Mouse (Mus musculus) MEL (cell line): ENCODE data around the gene Ywhae. TPM values are rescaled to one million over a fixed set of nuclear protein-coding genes. Genes with fewer than 3 reads are reported as not detected.

Experiments
- DNase-seq: peaks from one replicate; pipeline ENCODE4 v3.0.0; 2011; ENCODE audit warnings: low read depth, low spot score
- H3K27ac ChIP-seq: 2 replicates; pipeline ENCODE4 v1.5.1; 2012; ENCODE audit warnings: low read depth, mild to moderate bottlenecking, control low read depth, low read length, moderate library complexity; ENCODE audit not compliant: control insufficient read depth
- H3K27me3 ChIP-seq, 2 experiments: fragments of 150-350 bp in 1 of 2; sonication (generic) in 1 of 2; 2 replicates each; pipeline ENCODE4 v1.6.1; 2012; ENCODE audit warnings: low read length in 2 of 2, mild to moderate bottlenecking in 2 of 2, improper control_type of control experiment in 1 of 2, moderate library complexity in 1 of 2; ENCODE audit not compliant: insufficient read depth in 2 of 2, control insufficient read depth in 1 of 2
- H3K36me3 ChIP-seq, 2 experiments: 2 replicates each; pipeline ENCODE4 v1.6.1; 2012 to 2014; ENCODE audit warnings: low read length in 2 of 2, improper control_type of control experiment in 1 of 2, inconsistent platforms in 1 of 2, mild to moderate bottlenecking in 1 of 2; ENCODE audit not compliant: insufficient read depth in 2 of 2, control insufficient read depth in 1 of 2
- H3K4me1 ChIP-seq, 2 experiments: fragments of 150-350 bp in 1 of 2; sonication (generic) in 1 of 2; 2 replicates each; pipeline ENCODE4 v1.6.1; 2012; ENCODE audit warnings: low read length in 2 of 2, improper control_type of control experiment in 1 of 2, mild to moderate bottlenecking in 1 of 2; ENCODE audit not compliant: insufficient read depth in 2 of 2, control insufficient read depth in 1 of 2
- H3K4me3 ChIP-seq, 2 experiments: fragments of 150-350 bp in 1 of 2; sonication (generic) in 1 of 2; 2 replicates each; pipeline ENCODE4 v1.5.1; 2012; ENCODE audit warnings: low read depth in 2 of 2, low read length in 2 of 2, mild to moderate bottlenecking in 2 of 2, moderate library complexity in 2 of 2, control low read depth in 1 of 2, improper control_type of control experiment in 1 of 2; ENCODE audit not compliant: control insufficient read depth in 1 of 2, insufficient read depth in 1 of 2
- H3K79me2 ChIP-seq: 2 replicates; pipeline ENCODE4 v1.6.1; 2012; ENCODE audit warnings: mild to moderate bottlenecking, low read length, moderate library complexity; ENCODE audit not compliant: control insufficient read depth, poor library complexity, insufficient read depth
- H3K9ac ChIP-seq: 2 replicates; pipeline ENCODE4 v1.6.1; 2012; ENCODE audit warnings: low read depth, mild to moderate bottlenecking, control low read depth, low read length, moderate library complexity; ENCODE audit not compliant: control insufficient read depth, poor library complexity, severe bottlenecking
- H3K9me3 ChIP-seq: fragments of 150-350 bp; sonication (generic); replicated peaks from 2 replicates; pipeline ENCODE4 v1.6.1; 2012; ENCODE audit warnings: mild to moderate bottlenecking, low read length, improper control_type of control experiment, moderate library complexity; ENCODE audit not compliant: insufficient read depth
- BHLHE40 ChIP-seq: IDR thresholded peaks from 2 replicates; pipeline ENCODE4 v1.6.1; 2012; ENCODE audit warnings: low read depth, mild to moderate bottlenecking, inconsistent platforms, low read length, improper control_type of control experiment, borderline replicate concordance
- CHD2 ChIP-seq: IDR thresholded peaks from 2 replicates; pipeline ENCODE4 v1.6.1; 2011; ENCODE audit warnings: low read length, improper control_type of control experiment
- CTCF ChIP-seq, 3 experiments: IDR thresholded peaks in 2 of 3; conservative IDR thresholded peaks in 1 of 3; 2 replicates each; pipeline ENCODE4 v1.5.1; 2011 to 2012; ENCODE audit warnings: low read length in 3 of 3, low read depth in 2 of 3, mild to moderate bottlenecking in 2 of 3, improper control_type of control experiment in 1 of 3, inconsistent platforms in 1 of 3, mixed read lengths in 1 of 3, moderate library complexity in 1 of 3; ENCODE audit not compliant: control insufficient read depth in 1 of 3, insufficient read depth in 1 of 3, poor library complexity in 1 of 3, severe bottlenecking in 1 of 3
- ELF1 ChIP-seq: IDR thresholded peaks from 2 replicates; pipeline ENCODE4 v1.6.1; 2014; ENCODE audit warnings: low read depth, mild to moderate bottlenecking, inconsistent platforms, low read length, improper control_type of control experiment, moderate library complexity
- EP300 ChIP-seq, 2 experiments: IDR thresholded peaks; 2 replicates each; pipeline ENCODE4 v1.6.1; 2011; ENCODE audit warnings: improper control_type of control experiment in 2 of 2, low read length in 2 of 2, low read depth in 1 of 2, mild to moderate bottlenecking in 1 of 2
- ETS1 ChIP-seq: IDR thresholded peaks from 2 replicates; pipeline ENCODE4 v1.6.1; 2012; ENCODE audit warnings: low read depth, mild to moderate bottlenecking, inconsistent platforms, low read length, improper control_type of control experiment, moderate library complexity
- GABPA ChIP-seq: IDR thresholded peaks from 2 replicates; pipeline ENCODE4 v1.6.1; 2012; ENCODE audit warnings: low read depth, mild to moderate bottlenecking, inconsistent platforms, low read length, improper control_type of control experiment, moderate library complexity
- GATA1 ChIP-seq: IDR thresholded peaks from 2 replicates; pipeline ENCODE4 v1.6.1; 2011; ENCODE audit warnings: low read depth, low read length, improper control_type of control experiment
- HCFC1 ChIP-seq: IDR thresholded peaks from 2 replicates; pipeline ENCODE4 v1.6.1; 2012; ENCODE audit warnings: low read depth, mild to moderate bottlenecking, inconsistent platforms, low read length, improper control_type of control experiment, moderate library complexity
- JUND ChIP-seq: IDR thresholded peaks from 2 replicates; pipeline ENCODE4 v1.6.1; 2011; ENCODE audit warnings: low read depth, mild to moderate bottlenecking, improper control_type of control experiment, low read length
- KAT2A ChIP-seq: conservative IDR thresholded peaks from 2 replicates; pipeline ENCODE4 v1.6.1; 2012; ENCODE audit warnings: low read depth, low read length, improper control_type of control experiment, inconsistent platforms
- MAFK ChIP-seq: IDR thresholded peaks from 2 replicates; pipeline ENCODE4 v1.6.1; 2011; ENCODE audit warnings: low read depth, mild to moderate bottlenecking, low read length, improper control_type of control experiment, borderline replicate concordance
- MAX ChIP-seq: IDR thresholded peaks from 2 replicates; pipeline ENCODE4 v1.6.1; 2011; ENCODE audit warnings: low read length, improper control_type of control experiment
- MAZ ChIP-seq: IDR thresholded peaks from 2 replicates; pipeline ENCODE4 v1.6.1; 2012; ENCODE audit warnings: low read depth, mild to moderate bottlenecking, inconsistent platforms, low read length, improper control_type of control experiment
- MEF2A ChIP-seq: IDR thresholded peaks from 2 replicates; pipeline ENCODE4 v1.6.1; 2014; ENCODE audit warnings: low read depth, mild to moderate bottlenecking, inconsistent platforms, low read length, improper control_type of control experiment; ENCODE audit not compliant: poor library complexity, insufficient replicate concordance, severe bottlenecking; ENCODE audit errors: extremely low read depth
- MXI1 ChIP-seq: IDR thresholded peaks from 2 replicates; pipeline ENCODE4 v1.6.1; 2011; ENCODE audit warnings: mild to moderate bottlenecking, low read depth, low read length, improper control_type of control experiment
- MYB ChIP-seq: IDR thresholded peaks from 2 replicates; pipeline ENCODE4 v1.6.1; 2011; ENCODE audit warnings: mild to moderate bottlenecking, low read depth, low read length, improper control_type of control experiment
- MYC ChIP-seq: IDR thresholded peaks from 2 replicates; pipeline ENCODE4 v1.6.1; 2011; ENCODE audit warnings: low read depth, mild to moderate bottlenecking, low read length, improper control_type of control experiment, moderate library complexity
- NRF1 ChIP-seq: IDR thresholded peaks from 2 replicates; pipeline ENCODE4 v1.6.1; 2014; ENCODE audit warnings: low read depth, mild to moderate bottlenecking, inconsistent platforms, low read length, improper control_type of control experiment, moderate library complexity; ENCODE audit not compliant: poor library complexity, insufficient read depth, severe bottlenecking
- POLR2A ChIP-seq, 2 experiments: IDR thresholded peaks; 2 replicates each; pipeline ENCODE4 v1.6.1; 2011 to 2012; ENCODE audit warnings: low read length in 2 of 2, mild to moderate bottlenecking in 2 of 2, control low read depth in 1 of 2, improper control_type of control experiment in 1 of 2, low read depth in 1 of 2, moderate library complexity in 1 of 2; ENCODE audit not compliant: control insufficient read depth in 1 of 2, insufficient read depth in 1 of 2, poor library complexity in 1 of 2
- POLR2AphosphoS2 ChIP-seq: IDR thresholded peaks from 2 replicates; pipeline ENCODE4 v1.6.1; 2011; ENCODE audit warnings: low read length, improper control_type of control experiment
- POLR2AphosphoS5 ChIP-seq: IDR thresholded peaks from 2 replicates; pipeline ENCODE4 v1.6.1; 2012; ENCODE audit warnings: low read depth, borderline replicate concordance, mild to moderate bottlenecking, inconsistent platforms, low read length, moderate library complexity, mixed read lengths
- RAD21 ChIP-seq: IDR thresholded peaks from 2 replicates; pipeline ENCODE4 v1.6.1; 2011; ENCODE audit warnings: mild to moderate bottlenecking, low read depth, low read length, improper control_type of control experiment
- RCOR1 ChIP-seq: IDR thresholded peaks from 2 replicates; pipeline ENCODE4 v1.6.1; 2012; ENCODE audit warnings: low read depth, mild to moderate bottlenecking, inconsistent platforms, low read length, improper control_type of control experiment
- SIN3A ChIP-seq: IDR thresholded peaks from 2 replicates; pipeline ENCODE4 v1.6.1; 2012; ENCODE audit warnings: low read length, improper control_type of control experiment, inconsistent platforms
- SMC3 ChIP-seq: IDR thresholded peaks from 2 replicates; pipeline ENCODE4 v1.6.1; 2011; ENCODE audit warnings: low read depth, low read length, improper control_type of control experiment
- TAL1 ChIP-seq: IDR thresholded peaks from 2 replicates; pipeline ENCODE4 v1.6.1; 2012; ENCODE audit warnings: mild to moderate bottlenecking, inconsistent platforms, low read length, moderate library complexity, mixed read lengths
- TBP ChIP-seq: IDR thresholded peaks from 2 replicates; pipeline ENCODE4 v1.8.0; 2011; ENCODE audit warnings: low read depth, low read length, improper control_type of control experiment
- TCF12 ChIP-seq: IDR thresholded peaks from 2 replicates; pipeline ENCODE4 v1.6.1; 2014; ENCODE audit warnings: low read depth, mild to moderate bottlenecking, inconsistent platforms, low read length, improper control_type of control experiment, moderate library complexity
- USF1 ChIP-seq: IDR thresholded peaks from 2 replicates; pipeline ENCODE4 v1.6.1; 2014; ENCODE audit warnings: low read depth, mild to moderate bottlenecking, inconsistent platforms, low read length, improper control_type of control experiment, moderate library complexity
- USF2 ChIP-seq, 2 experiments: IDR thresholded peaks; 2 replicates each; pipeline ENCODE4 v1.6.1; 2011 to 2012; ENCODE audit warnings: improper control_type of control experiment in 2 of 2, low read length in 2 of 2, borderline replicate concordance in 1 of 2, inconsistent platforms in 1 of 2, low read depth in 1 of 2, mild to moderate bottlenecking in 1 of 2; ENCODE audit not compliant: insufficient read depth in 1 of 2
- ZC3H11A ChIP-seq: IDR thresholded peaks from 2 replicates; pipeline ENCODE4 v1.6.1; 2012; ENCODE audit warnings: low read depth, mild to moderate bottlenecking, inconsistent platforms, low read length, improper control_type of control experiment
- ZKSCAN1 ChIP-seq: IDR thresholded peaks from 2 replicates; pipeline ENCODE4 v1.6.1; 2012; ENCODE audit warnings: low read depth, mild to moderate bottlenecking, inconsistent platforms, low read length, improper control_type of control experiment, moderate library complexity
- ZMIZ1 ChIP-seq: IDR thresholded peaks from 2 replicates; pipeline ENCODE4 v1.6.1; 2012; ENCODE audit warnings: low read depth, mild to moderate bottlenecking, inconsistent platforms, low read length, improper control_type of control experiment, moderate library complexity
- ZNF384 ChIP-seq: IDR thresholded peaks from 2 replicates; pipeline ENCODE4 v1.6.1; 2012; ENCODE audit warnings: low read depth, mild to moderate bottlenecking, inconsistent platforms, low read length, improper control_type of control experiment
- polyA plus RNA-seq, 2 experiments: library from polyadenylated mRNA; stranded (reverse) in 1 of 2; unstranded in 1 of 2; fragments of >175 nt in 1 of 2; fragments of >200 nt in 1 of 2; gene quantifications; 2 replicates each; pipeline versions ENCODE4 v1.2.1 to v1.2.4; 2012; ENCODE audit warnings: low replicate concordance in 2 of 2, low read depth in 1 of 2; ENCODE audit not compliant: insufficient read length in 2 of 2, insufficient read depth in 1 of 2, missing spikeins in 1 of 2
- total RNA-seq: library from RNA; depleted of rRNA; stranded (reverse); fragments of 300-350 nt; gene quantifications from 2 replicates; pipeline ENCODE4 v1.2.3, GENCODE M21; 2012; rRNA removed

Ywhae gene
- total RNA-seq (303 and 356 TPM in 2 replicates), polyA plus RNA-seq (100 to 1,000 TPM; 755 to 855 TPM)

DNA sequence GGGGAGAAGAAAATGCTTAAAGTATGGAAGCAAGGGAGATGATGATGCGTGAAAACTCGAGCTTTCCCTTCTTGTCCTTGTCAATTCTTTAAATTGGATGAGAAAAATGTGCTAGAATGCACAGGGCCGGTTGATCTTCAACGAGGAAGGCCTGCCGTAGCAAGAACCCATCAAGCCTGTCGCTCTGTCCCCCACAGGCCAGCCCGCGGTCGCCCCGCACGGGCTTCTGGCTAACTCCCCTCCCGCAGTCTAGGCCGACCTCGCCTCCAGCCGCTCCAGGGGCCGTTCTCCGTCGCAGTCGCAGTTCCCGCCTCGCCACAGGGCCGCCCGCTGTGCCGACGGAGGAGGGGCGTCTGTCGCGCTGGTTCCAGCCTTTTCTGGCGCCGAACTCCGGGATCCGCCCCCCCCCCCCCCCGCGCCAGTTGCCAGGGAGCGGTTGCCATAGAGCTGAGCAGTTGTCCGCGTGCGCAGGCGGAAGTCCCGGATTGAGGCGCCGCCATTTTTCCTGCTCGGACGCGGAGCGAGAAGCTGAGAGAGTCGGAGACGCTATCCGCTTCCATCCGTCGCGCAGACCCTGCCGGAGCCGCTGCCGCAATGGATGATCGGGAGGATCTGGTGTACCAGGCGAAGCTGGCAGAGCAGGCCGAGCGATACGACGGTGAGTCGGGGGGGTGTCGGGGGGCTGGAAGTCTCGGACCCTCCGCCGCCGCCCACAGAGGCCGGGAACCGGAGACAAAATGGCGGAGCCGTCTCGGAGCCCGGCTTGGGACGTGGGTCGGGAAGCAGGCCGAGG, at the start of gene Ywhae:
Gene Ywhae (plus strand): TSS at position 436 of the 793 bp plus-strand sequence.
- Histone ChIP-seq H3K79me2 (peaks cover 45% of the 10 kb centered on the region), H3K4me3 (peak within 1 kb of the TSS; percentile 80 to 96)
- DNase-seq: peak; percentile 98
- TF ChIP-seq MAFK (no peak), TCF12 (peak; percentile 71), MEF2A (no peak), TAL1 (no peak), ELF1 (peak; percentile 92), USF1 (peak; percentile 59; the same call in 1 of the 2 replicates), ZC3H11A (peak; percentile 59), TBP (peak; percentile 71), POLR2AphosphoS5 (no peak), POLR2AphosphoS2 (peak; percentile 95), POLR2A (IDR thresholded peaks at IDR 0.05; ENCODE audit: control insufficient read depth in 1 of 2, insufficient read depth in 1 of 2, low read depth in 1 of 2, low read length in 2 of 2, poor library complexity in 1 of 2) (peak; percentile 94 to 98), SIN3A (peak; percentile 90), ZNF384 (no peak), GABPA (peak; percentile 53; the same call in 1 of the 2 replicates), MYB (0 out of 2 replicates have a peak, but pooled peaks have one; percentile 30), EP300 (IDR thresholded peaks at IDR 0.05; ENCODE audit: low read depth in 1 of 2, low read length in 2 of 2) (peak in 1 of 2 experiments; percentile 53; a peak in 2 of 4 replicates), ETS1 (peak; percentile 62), MYC (peak; percentile 98), MAZ (peak; percentile 98), CTCF (IDR thresholded peaks at IDR 0.05 in 2 of 3, conservative IDR thresholded peaks at IDR 0.05 in 1 of 3; ENCODE audit: control insufficient read depth in 1 of 3, insufficient read depth in 1 of 3, low read depth in 2 of 3, low read length in 3 of 3, poor library complexity in 1 of 3, severe bottlenecking in 1 of 3) (no peak), HCFC1 (peak; percentile 85), RAD21 (no peak), ZKSCAN1 (no peak), MXI1 (peak; percentile 94), RCOR1 (peak; percentile 13), SMC3 (no peak), BHLHE40 (peak; percentile 38; the same call in 1 of the 2 replicates), ZMIZ1 (peak; percentile 96), JUND (no peak), KAT2A (peak; percentile 67), NRF1 (peak; percentile 81), GATA1 (no peak), MAX (peak; percentile 89), CHD2 (no peak), USF2 (IDR thresholded peaks at IDR 0.05; ENCODE audit: borderline replicate concordance in 1 of 2, insufficient read depth in 1 of 2, low read depth in 1 of 2, low read length in 2 of 2) (no peak)

More for the DNA sequence above, at the start of gene Ywhae:
- peaks cover 9 to 36% of the 10 kb centered on the region in 2 experiments for H3K36me3 ChIP-seq
- peak within 1 kb of the TSS; percentile 86 for H3K27ac ChIP-seq
- H3K9ac ChIP-seq: peak within 1 kb of the TSS; percentile 96
- no peaks in the 10 kb centered on the region for H3K27me3 ChIP-seq
- H3K4me1 ChIP-seq: peaks cover 11 to 27% of the 10 kb centered on the region in 2 experiments
- H3K9me3 ChIP-seq: no peaks in the 10 kb centered on the region
